Mouse (Mus musculus): ENCODE measurements at regions not wholly inside any gene's neighbourhood (a gene's known extent, or its start where the extent isn't known, plus 50 kb on each side); places are given as distances from the start of the nearest gene placed in this dataset.

DNA sequence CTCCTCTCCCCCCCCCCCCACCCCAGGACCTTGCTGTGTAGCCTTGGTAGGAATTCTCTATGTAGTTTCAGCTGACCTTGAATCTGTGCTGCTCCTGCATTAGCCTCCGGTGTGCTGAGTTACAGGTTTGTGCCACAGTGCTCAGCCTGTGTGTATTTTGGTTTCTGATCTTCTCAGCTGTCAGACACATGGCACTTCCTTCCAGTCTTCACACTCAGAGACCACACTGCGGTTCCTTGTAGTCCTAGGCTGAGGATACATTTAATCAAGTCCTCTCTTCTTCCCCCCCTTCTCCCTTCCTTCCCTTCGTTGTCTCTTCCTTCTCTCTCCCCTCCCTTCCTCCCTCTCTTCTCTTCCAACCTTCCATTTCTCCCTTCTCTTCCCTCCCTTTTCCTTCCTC, 77.7 kb upstream of the Fbxo11 start:
- H3K4me1 ChIP-seq (ENCODE audit: control insufficient read depth, insufficient read depth, low read length), result peaks cover 9% of the 10 kb centered on the region
- TF ChIP-seq POLR2A (IDR thresholded peaks at IDR 0.05; ENCODE audit: borderline replicate concordance, low read depth, low read length) (no peak), CTCF (IDR thresholded peaks at IDR 0.05; ENCODE audit: low read depth, low read length) (no peak)
- H3K27ac ChIP-seq (ENCODE audit: insufficient read depth, low read depth, low read length), result no peak overlapping the region
- no peak overlapping the region for H3K4me3 ChIP-seq (ENCODE audit: insufficient read depth, low read length)

GRCm38 (mm10) chr17:88143378-88143943, 78.4 kb upstream of the Fbxo11 start:
- no peak for TF ChIP-seq POLR2A (IDR thresholded peaks at IDR 0.05; ENCODE audit: borderline replicate concordance, low read depth, low read length)
- no peak for TF ChIP-seq CTCF (IDR thresholded peaks at IDR 0.05; ENCODE audit: low read depth, low read length)
- Histone ChIP-seq H3K27ac (ENCODE audit: insufficient read depth, low read depth, low read length) (0 out of 2 replicates have a peak overlapping the region, but pooled peaks have one; percentile 2), H3K4me1 (ENCODE audit: control insufficient read depth, insufficient read depth, low read length) (peaks cover 9% of the 10 kb centered on the region), H3K4me3 (ENCODE audit: insufficient read depth, low read length) (no peak overlapping the region)

DNA sequence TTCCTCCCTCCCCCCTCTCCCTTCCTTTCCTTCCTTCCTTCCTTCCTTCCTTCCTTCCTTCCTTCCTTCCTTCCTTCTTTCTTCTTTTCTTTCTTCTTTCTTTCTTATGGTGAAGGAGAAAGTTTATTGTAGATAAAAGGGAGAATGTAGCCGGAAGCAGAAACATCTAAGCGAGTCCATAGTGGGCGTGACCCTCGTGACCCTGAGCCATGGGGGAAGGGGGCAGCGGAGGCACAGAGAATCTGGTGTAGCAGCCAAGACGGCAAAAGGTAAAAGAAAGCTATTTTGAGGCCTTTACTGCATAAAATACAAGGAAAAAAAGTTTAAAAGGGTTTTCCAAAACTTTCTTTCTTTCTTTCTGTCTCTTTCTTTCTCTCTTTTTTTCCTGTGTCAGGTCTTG, 93.5 kb upstream of the Fbxo11 start:
- no peak overlapping the region for H3K27ac ChIP-seq (ENCODE audit: insufficient read depth, low read depth, low read length)
- TF ChIP-seq CTCF (IDR thresholded peaks at IDR 0.05; ENCODE audit: low read depth, low read length) (no peak), POLR2A (IDR thresholded peaks at IDR 0.05; ENCODE audit: borderline replicate concordance, low read depth, low read length) (no peak)
- H3K4me3 ChIP-seq (ENCODE audit: insufficient read depth, low read length), result no peak overlapping the region
- no peaks in the 10 kb centered on the region for H3K4me1 ChIP-seq (ENCODE audit: control insufficient read depth, insufficient read depth, low read length)

GRCm38 (mm10) chr17:88159212-88159668, 94.1 kb upstream of the Fbxo11 start:
- Histone ChIP-seq H3K4me3 (ENCODE audit: insufficient read depth, low read length) (no peak overlapping the region), H3K4me1 (ENCODE audit: control insufficient read depth, insufficient read depth, low read length) (no peaks in the 10 kb centered on the region)
- TF ChIP-seq POLR2A (IDR thresholded peaks at IDR 0.05; ENCODE audit: borderline replicate concordance, low read depth, low read length), result no peak

DNA sequence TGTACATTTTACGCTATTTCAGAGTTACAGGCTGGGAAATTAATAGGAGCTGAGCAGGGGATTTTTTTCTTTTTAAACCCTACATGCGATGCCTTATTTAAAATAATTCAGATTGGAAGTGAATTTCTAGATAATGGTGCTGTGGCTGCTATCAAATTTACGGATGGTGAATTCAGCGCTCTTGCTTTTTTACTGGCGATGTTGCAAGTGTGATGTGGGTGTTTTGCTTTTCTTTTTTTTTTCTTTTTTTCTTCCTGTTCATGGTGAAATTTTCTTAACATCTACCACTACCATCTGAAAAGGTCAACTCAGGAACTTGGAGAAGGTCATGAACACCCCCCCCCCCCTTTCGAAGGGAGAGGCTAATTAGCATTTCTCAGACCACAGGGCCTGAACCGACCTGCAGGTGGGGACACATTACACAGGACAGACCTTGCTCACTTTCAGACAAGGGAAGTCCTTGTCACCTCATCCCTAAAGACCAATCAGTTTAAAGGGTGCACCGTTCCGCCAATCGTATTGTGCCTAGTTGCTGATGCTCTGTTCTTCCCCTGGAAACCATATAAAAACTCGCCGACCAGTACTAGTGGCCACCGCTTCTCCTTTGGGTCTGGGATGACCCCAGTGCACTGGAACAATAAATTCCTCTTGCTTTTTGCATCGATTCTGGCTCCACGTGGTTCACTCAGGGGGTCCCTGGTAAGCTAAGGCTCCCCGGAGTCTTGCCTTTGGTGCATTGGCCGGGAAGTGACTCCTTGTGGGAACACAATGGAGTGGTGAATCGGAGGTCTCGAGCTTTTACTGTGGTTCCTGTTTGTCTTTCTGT, 95.0 kb upstream of the Fbxo11 start:
- Histone ChIP-seq H3K4me3 (ENCODE audit: insufficient read depth, low read length) (no peak overlapping the region), H3K27ac (ENCODE audit: insufficient read depth, low read depth, low read length) (no peak overlapping the region), H3K4me1 (ENCODE audit: control insufficient read depth, insufficient read depth, low read length) (no peaks in the 10 kb centered on the region)
- no peak for TF ChIP-seq POLR2A (IDR thresholded peaks at IDR 0.05; ENCODE audit: borderline replicate concordance, low read depth, low read length)
- TF ChIP-seq CTCF (IDR thresholded peaks at IDR 0.05; ENCODE audit: low read depth, low read length), result no peak

More at GRCm38 (mm10) chr17:88159212-88159668, 94.1 kb upstream of the Fbxo11 start:
- H3K27ac ChIP-seq (ENCODE audit: insufficient read depth, low read depth, low read length), result no peak overlapping the region

- H3K4me3 ChIP-seq (ENCODE audit: insufficient read depth, low read length), result no peak overlapping the region
- no peak overlapping the region for H3K27ac ChIP-seq (ENCODE audit: insufficient read depth, low read depth, low read length)
- no peaks in the 10 kb centered on the region for H3K4me1 ChIP-seq (ENCODE audit: control insufficient read depth, insufficient read depth, low read length)
- no peak for TF ChIP-seq CTCF (IDR thresholded peaks at IDR 0.05; ENCODE audit: low read depth, low read length)
- no peak for TF ChIP-seq POLR2A (IDR thresholded peaks at IDR 0.05; ENCODE audit: borderline replicate concordance, low read depth, low read length)
Observed at GRCm38 (mm10) chr17:88160677-88161001, 95.5 kb upstream of the Fbxo11 start.

DNA sequence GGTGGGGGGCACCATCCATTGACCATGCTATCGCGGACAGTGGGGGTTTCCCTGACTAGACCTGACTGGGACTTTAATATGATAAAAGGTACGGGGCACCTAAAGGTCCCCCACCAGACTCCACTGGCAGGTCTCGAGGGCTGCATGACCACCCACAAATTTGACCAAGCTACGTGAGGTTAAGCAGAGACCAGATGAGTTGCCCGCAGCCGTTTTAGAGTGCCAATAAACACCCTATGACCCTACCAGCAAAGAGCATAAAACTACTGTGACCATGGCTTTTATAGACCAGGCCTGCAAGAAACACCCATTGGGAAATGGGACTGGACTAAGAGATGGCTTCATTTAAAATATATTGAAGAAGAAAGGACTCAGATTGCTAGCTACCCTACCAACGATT, 96.7 kb upstream of the Fbxo11 start:
- Histone ChIP-seq H3K27ac (ENCODE audit: insufficient read depth, low read depth, low read length) (no peak overlapping the region), H3K4me1 (ENCODE audit: control insufficient read depth, insufficient read depth, low read length) (no peaks in the 10 kb centered on the region), H3K4me3 (ENCODE audit: insufficient read depth, low read length) (no peak overlapping the region)
- TF ChIP-seq CTCF (IDR thresholded peaks at IDR 0.05; ENCODE audit: low read depth, low read length) (no peak), POLR2A (IDR thresholded peaks at IDR 0.05; ENCODE audit: borderline replicate concordance, low read depth, low read length) (no peak)

DNA sequence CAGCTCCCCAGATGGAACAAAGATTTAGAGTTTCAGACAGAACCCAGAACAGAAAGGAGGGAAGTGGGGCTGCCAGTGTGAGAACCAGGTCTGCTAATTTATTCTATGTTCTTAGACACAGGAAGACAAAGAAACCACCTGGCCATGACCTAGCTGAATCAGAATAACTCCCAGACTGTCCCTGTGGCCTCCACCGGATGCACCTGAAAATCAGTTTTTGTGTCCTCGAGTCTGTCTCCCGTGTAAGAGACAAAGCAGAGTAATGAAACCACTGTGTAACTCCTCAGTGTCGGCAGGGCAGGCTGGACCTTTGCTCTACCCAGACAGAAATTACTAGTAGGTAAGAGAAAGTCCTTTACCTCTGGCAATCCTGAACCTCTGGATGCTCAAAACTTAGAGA, 99.7 kb upstream of the Fbxo11 start:
- H3K4me1 ChIP-seq (ENCODE audit: control insufficient read depth, insufficient read depth, low read length), result no peaks in the 10 kb centered on the region
- no peak overlapping the region for H3K4me3 ChIP-seq (ENCODE audit: insufficient read depth, low read length)
- no peak for TF ChIP-seq POLR2A (IDR thresholded peaks at IDR 0.05; ENCODE audit: borderline replicate concordance, low read depth, low read length)
- no peak for TF ChIP-seq CTCF (IDR thresholded peaks at IDR 0.05; ENCODE audit: low read depth, low read length)
- no peak overlapping the region for H3K27ac ChIP-seq (ENCODE audit: insufficient read depth, low read depth, low read length)

DNA sequence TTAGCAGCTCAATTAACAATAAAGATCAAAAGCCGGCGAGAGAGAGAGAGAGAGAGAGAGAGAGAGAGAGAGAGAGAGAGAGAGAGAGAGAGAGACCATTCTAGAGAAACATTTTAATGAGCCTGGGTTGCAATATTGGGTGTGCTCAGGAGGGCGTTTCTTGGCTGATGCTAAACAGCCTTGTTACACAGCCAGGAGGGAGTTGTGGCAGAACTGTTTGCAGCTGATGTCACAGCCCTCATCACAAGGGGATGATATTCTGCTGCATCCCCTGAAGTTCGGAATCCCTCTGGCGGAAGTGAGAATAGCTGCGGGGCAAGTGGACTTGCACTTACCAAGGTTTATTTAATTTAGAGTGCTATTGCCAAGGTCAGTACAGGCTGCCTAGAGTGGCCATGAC, 100.7 kb upstream of the Fbxo11 start:
- Histone ChIP-seq H3K4me1 (ENCODE audit: control insufficient read depth, insufficient read depth, low read length) (no peaks in the 10 kb centered on the region), H3K4me3 (ENCODE audit: insufficient read depth, low read length) (no peak overlapping the region), H3K27ac (ENCODE audit: insufficient read depth, low read depth, low read length) (no peak overlapping the region)
- TF ChIP-seq CTCF (IDR thresholded peaks at IDR 0.05; ENCODE audit: low read depth, low read length), result no peak
- TF ChIP-seq POLR2A (IDR thresholded peaks at IDR 0.05; ENCODE audit: borderline replicate concordance, low read depth, low read length), result no peak

DNA sequence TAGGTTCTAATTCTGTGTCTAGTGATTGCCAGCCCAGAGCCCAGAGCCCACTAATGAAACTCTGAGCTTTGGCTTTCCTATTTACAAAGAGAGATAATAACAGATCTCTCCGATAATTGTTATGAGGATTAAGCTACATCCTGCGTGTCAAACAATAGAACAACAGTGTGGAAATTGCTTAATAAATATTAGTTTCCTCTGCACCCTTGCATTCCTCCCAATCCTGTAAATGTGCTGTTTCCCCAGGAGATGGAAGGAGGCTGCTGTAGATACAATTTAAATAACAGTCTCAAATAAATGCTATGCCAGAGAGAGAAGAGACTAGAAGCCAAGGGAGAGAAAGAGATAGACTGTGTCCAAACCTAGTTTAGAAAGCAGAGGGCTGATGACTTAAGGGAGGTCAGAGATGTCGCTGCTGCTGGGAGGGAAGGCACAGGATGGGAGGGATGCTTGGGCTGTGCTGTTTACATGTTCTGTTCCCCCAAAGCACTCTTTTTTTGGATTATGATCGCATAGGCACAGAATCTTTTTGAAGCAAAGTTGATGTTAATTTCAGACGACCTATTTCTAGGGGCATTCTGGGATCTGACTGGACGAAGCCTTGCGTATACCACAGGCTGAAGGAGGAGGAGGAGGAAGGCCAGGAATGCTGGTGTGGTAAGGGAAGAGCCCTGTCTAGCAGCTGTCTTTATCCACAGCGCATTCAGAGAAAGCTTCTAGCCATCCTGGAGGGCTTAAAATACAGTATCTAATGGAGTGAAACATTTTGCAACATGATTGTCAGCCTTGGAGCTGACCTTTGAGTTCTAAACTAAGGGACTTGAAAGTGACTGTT, 103.4 kb upstream of the Fbxo11 start:
- TF ChIP-seq CTCF (IDR thresholded peaks at IDR 0.05; ENCODE audit: low read depth, low read length) (no peak), POLR2A (IDR thresholded peaks at IDR 0.05; ENCODE audit: borderline replicate concordance, low read depth, low read length) (no peak)
- Histone ChIP-seq H3K4me1 (ENCODE audit: control insufficient read depth, insufficient read depth, low read length) (no peaks in the 10 kb centered on the region), H3K27ac (ENCODE audit: insufficient read depth, low read depth, low read length) (no peak overlapping the region), H3K4me3 (ENCODE audit: insufficient read depth, low read length) (no peak overlapping the region)
